Mouse (Mus musculus) C2C12 (cell line): ENCODE measurements around the gene Tomm22. TPM values are rescaled to one million over a fixed set of nuclear protein-coding genes. Genes with fewer than 3 reads are reported as not detected.

Source experiments
- H3K27me3 ChIP-seq: one replicate; pipeline ENCODE4 v1.6.1; 2011; ENCODE audit not compliant: control insufficient read depth, insufficient read depth, insufficient read length
- H3K36me3 ChIP-seq: one replicate; pipeline ENCODE4 v1.6.1; 2011; ENCODE audit not compliant: control insufficient read depth, insufficient read depth
- H3K4me3 ChIP-seq: one replicate; pipeline ENCODE4 v1.5.1; 2011; ENCODE audit warnings: mild to moderate bottlenecking, control low read depth; ENCODE audit not compliant: poor library complexity, insufficient read depth, severe bottlenecking
- H3K79me2 ChIP-seq: one replicate; pipeline ENCODE4 v1.6.1; 2011; ENCODE audit not compliant: control insufficient read depth, insufficient read depth
- H3K79me3 ChIP-seq: one replicate; pipeline ENCODE4 v1.6.1; 2011; ENCODE audit warnings: low read depth, control low read depth
- H3ac ChIP-seq: one replicate; pipeline ENCODE3; 2011; ENCODE audit warnings: low read depth; ENCODE audit not compliant: control insufficient read depth, insufficient read length
- CEBPB ChIP-seq: IDR thresholded peaks from one replicate; pipeline ENCODE4 v1.6.1; 2011; ENCODE audit warnings: low read depth, mild to moderate bottlenecking, control low read depth, moderate library complexity
- CTCF ChIP-seq: IDR thresholded peaks from one replicate; pipeline ENCODE4 v1.5.1; 2011; ENCODE audit not compliant: control insufficient read depth, insufficient read depth, insufficient read length
- FOSL1 ChIP-seq: IDR thresholded peaks from one replicate; pipeline ENCODE4 v1.8.0; 2011; ENCODE audit warnings: mild to moderate bottlenecking, low read length; ENCODE audit not compliant: poor library complexity, insufficient read depth, severe bottlenecking
- MAX ChIP-seq: IDR thresholded peaks from one replicate; pipeline ENCODE4 v1.6.1; 2011; ENCODE audit warnings: mild to moderate bottlenecking, control low read depth
- MYOD1 ChIP-seq: IDR thresholded peaks from one replicate; pipeline ENCODE4 v1.6.1; 2011; ENCODE audit warnings: low read depth; ENCODE audit not compliant: control insufficient read depth, insufficient read length
- MYOG ChIP-seq: IDR thresholded peaks from one replicate; pipeline ENCODE4 v1.6.1; 2011; ENCODE audit not compliant: control insufficient read depth, insufficient read length; ENCODE audit errors: extremely low read depth
- USF1 ChIP-seq: IDR thresholded peaks from one replicate; pipeline ENCODE4 v1.6.1; 2011; ENCODE audit warnings: low read depth, mild to moderate bottlenecking, control low read depth, moderate library complexity
- polyA plus RNA-seq: library from polyadenylated mRNA; unstranded; fragments of >200 nt; fragmentation: generic; extraction: Trizol; gene quantifications from one replicate; pipeline ENCODE4 v1.2.1, GENCODE M21; 2012; ENCODE audit warnings: missing spikeins

The Tomm22 gene
- polyA plus RNA-seq, 1 experiment: 171 TPM

DNA sequence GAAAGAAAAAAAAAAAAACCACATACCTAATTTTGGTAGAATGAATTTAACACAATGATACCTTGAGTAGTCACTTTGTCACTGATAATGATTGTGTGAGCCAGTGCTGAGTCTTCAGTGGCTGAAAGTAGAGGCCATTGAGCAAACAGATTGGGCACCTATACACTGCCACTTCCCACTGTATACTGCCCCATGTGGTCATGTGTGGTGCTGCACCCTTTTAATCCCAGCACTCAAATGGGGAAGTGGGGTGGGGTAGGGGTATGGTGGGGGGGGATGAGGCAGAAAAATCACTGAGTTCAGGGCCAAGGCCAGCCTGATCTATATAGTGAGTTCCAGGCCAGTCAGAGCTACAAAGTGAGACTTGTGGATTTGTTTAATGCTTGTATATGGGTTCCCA, 20.1 kb upstream of the Tomm22 start:
- no peak overlapping the region for H3K4me3 ChIP-seq
- TF ChIP-seq FOSL1 (no peak), CTCF (peak; percentile 58), MAX (no peak), MYOG (no peak), MYOD1 (no peak), USF1 (peak; percentile 4), CEBPB (no peak)

DNA sequence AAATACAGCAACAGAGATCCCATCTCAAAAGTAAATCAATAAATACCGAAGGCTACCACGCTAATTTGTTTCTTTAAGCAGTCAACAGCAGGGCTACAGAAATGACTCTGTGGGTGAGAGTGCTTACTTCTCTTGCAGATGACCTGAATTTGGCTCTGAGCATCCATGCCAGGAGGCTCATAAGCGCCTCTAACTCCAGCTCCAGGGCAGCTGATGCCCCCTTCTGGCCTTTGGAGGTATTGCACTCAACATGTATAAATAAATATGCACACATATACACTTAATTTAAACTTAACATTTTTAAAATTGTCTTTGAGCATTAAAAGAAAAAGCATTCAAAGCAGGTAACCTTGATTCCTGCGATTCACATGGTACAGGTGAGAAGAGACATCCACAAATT, 19.2 kb upstream of the Tomm22 start:
- Histone ChIP-seq H3K79me2 (no peaks in the 10 kb centered on the region), H3ac (no peak overlapping the region), H3K36me3 (no peaks in the 10 kb centered on the region), H3K4me3 (no peak overlapping the region), H3K27me3 (no peaks in the 10 kb centered on the region), H3K79me3 (no peaks in the 10 kb centered on the region)
- TF ChIP-seq MAX (no peak), FOSL1 (no peak), CEBPB (no peak), MYOG (no peak), USF1 (no peak), MYOD1 (no peak), CTCF (no peak)

More for the DNA sequence above, 20.1 kb upstream of the Tomm22 start:
- Histone ChIP-seq H3K36me3 (no peaks in the 10 kb centered on the region), H3ac (no peak overlapping the region), H3K79me3 (no peaks in the 10 kb centered on the region), H3K27me3 (no peaks in the 10 kb centered on the region), H3K79me2 (no peaks in the 10 kb centered on the region)

DNA sequence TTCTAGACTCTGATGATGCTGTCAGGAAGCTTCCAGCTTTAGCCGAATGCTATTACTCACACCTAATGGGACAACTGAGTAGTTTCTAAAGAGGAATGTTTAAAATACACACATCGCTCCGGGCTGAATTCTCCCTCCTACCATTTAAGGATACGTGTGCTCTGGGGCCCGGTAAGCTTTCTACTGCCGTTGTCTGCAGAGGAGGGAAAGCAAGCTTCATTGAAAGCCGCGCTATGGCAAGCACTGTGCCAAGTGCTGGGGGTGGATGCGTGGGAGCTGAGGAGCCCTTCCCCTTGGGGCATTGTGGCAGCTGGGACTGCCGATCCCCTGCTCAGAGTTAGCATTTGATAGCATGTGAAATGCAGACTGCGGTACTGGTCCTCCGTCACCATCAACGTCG, 14.2 kb upstream of the Tomm22 start:
- no peaks in the 10 kb centered on the region for H3K36me3 ChIP-seq
- H3K79me3 ChIP-seq: no peaks in the 10 kb centered on the region
- H3ac ChIP-seq: no peak overlapping the region
- H3K4me3 ChIP-seq: no peak overlapping the region
- H3K79me2 ChIP-seq: no peaks in the 10 kb centered on the region
- no peaks in the 10 kb centered on the region for H3K27me3 ChIP-seq
- TF ChIP-seq USF1 (no peak), FOSL1 (no peak), MYOD1 (no peak), CEBPB (no peak), MYOG (no peak), CTCF (no peak), MAX (no peak)

DNA sequence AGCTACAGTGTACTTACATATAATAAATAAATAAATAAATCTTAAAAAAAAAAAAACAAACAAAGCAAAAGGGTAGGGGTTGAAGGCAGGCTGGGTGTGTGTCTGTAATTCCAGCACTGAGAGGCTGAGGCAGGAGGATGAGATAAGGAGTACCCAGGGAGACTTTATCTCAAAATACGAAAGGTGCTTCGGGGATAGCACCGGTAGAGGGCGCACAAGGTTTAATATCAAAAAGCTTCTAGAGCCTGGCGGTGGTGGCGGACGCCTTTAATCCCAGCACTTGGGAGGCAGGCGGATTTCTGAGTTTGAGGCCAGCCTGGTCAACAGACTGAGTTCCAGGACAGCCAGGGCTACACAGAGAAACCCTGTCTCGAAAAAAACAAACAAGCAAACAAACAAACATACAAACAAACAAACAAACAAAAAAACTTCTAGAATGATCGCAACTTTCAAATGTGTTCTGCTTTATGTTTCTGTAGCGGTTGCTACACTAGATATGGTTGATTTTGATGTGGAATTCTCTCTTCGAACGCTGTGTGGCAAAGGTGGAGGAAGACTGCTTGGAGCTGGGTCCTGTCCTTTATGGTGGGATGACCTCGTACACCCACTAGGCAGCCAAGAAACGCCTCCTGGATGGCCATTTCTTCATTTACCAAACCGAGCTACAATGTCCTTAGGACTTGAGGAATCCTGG, 12.7 kb upstream of the Tomm22 start:
- Histone ChIP-seq H3K79me2 (no peaks in the 10 kb centered on the region), H3ac (peak overlapping the region; percentile 83), H3K36me3 (peaks cover 6% of the 10 kb centered on the region), H3K4me3 (peak overlapping the region; percentile 68), H3K27me3 (no peaks in the 10 kb centered on the region), H3K79me3 (no peaks in the 10 kb centered on the region)
- TF ChIP-seq CTCF (peak; percentile 52), MAX (peak; percentile 56), MYOG (no peak)

DNA sequence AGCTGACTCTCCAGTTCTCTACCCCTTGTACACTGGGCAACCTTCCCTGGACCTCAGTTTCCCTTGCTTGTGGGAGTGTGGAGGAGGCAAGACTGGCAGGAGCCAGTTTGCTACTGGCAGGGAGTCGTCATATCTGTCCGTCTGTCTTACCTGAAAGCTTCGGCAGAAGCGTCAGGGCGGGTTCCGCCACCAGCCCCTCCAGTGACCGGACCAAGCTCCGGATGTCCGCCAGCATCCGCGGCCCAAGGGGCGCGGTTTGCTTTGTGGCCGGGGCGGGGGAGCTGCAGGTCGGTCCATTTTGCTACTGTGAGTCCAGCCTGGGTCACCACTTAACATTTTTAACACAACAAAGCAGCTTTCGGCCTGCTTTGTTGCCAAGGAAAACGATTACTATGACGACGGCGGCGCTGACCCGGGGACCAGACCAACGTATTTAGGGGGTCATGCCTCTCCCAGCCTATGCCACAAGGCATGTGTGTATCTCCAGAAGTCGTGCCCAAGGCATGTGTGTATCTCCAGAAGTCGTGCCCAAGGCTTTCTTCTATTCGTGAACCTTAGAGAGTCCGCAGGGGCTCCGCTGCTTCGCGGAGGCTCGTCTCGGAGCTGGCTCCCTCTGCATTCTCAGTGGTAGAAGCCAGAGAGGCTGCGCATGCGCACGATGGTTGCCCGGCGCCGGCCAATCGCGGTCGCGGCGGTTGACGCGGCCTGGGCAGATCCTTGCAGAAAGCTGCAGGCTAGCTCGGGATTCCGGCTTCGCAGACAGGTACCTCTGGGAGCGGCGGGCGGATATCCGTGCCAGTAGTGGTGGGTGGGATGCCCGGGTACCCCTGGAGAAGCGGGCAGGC, 11.9 kb upstream of the Tomm22 start, which contains the start of the genes Fam227a and Cby1:
Gene Fam227a (minus strand): TSS at position 426 of the 845 bp plus-strand sequence.
Gene Cby1 (plus strand): TSS at position 669 of the 845 bp plus-strand sequence.
- Histone ChIP-seq H3K36me3 (peaks cover 7% of the 10 kb centered on the region), H3K27me3 (no peaks in the 10 kb centered on the region), H3K4me3 (peak within 1 kb of the TSS; percentile 68), H3K79me2 (no peaks in the 10 kb centered on the region), H3ac (peak within 1 kb of the TSS; percentile 83), H3K79me3 (no peaks in the 10 kb centered on the region)
- no peak for TF ChIP-seq FOSL1
- TF ChIP-seq USF1: no peak
- TF ChIP-seq CEBPB: no peak
